Mouse (Mus musculus): Measurements from ENCODE around the gene Fmnl3. TPM values are rescaled to one million over a fixed set of nuclear protein-coding genes. Genes with fewer than 3 reads are reported as not detected.

Gene Fmnl3
- polyA plus RNA-seq, 1 experiment, result 26.8 TPM

- H3K4me1 ChIP-seq (ENCODE audit: control insufficient read depth, insufficient read depth, low read length), result peaks cover 21% of the 10 kb centered on the region
- WGBS, result 80% methylated on average over 15 of the region's 15 CpGs
- H3K27ac ChIP-seq (ENCODE audit: insufficient read depth, low read depth, low read length), result no peak overlapping the region
- no peaks in the 10 kb centered on the region for H3K27me3 ChIP-seq (replicated peaks; ENCODE audit: control insufficient read depth, insufficient read depth, low read length)
- H3K36me3 ChIP-seq (ENCODE audit: control insufficient read depth, insufficient read depth, low read length), result peaks cover 29% of the 10 kb centered on the region
- DNase-seq, result no peak
- no peak overlapping the region for H3K4me3 ChIP-seq (ENCODE audit: insufficient read depth, low read depth, low read length)
- TF ChIP-seq CTCF (conservative IDR thresholded peaks at IDR 0.05; ENCODE audit: insufficient read depth, insufficient read length, low read depth, low read length), result no peak
- TF ChIP-seq POLR2A (IDR thresholded peaks at IDR 0.05; ENCODE audit: low read depth, low read length), result no peak
Observed at GRCm38 (mm10) chr15:99406986-99407570, 36.8 kb upstream of the Fmnl3 start.

GRCm38 (mm10) chr15:99405150-99405549 is 34.9 kb upstream of the Fmnl3 start:
- Histone ChIP-seq H3K4me1 (ENCODE audit: control insufficient read depth, insufficient read depth, low read length) (peaks cover 30% of the 10 kb centered on the region), H3K4me3 (ENCODE audit: insufficient read depth, low read depth, low read length) (no peak overlapping the region), H3K27me3 (replicated peaks; ENCODE audit: control insufficient read depth, insufficient read depth, low read length) (no peaks in the 10 kb centered on the region), H3K36me3 (ENCODE audit: control insufficient read depth, insufficient read depth, low read length) (peaks cover 29% of the 10 kb centered on the region), H3K27ac (ENCODE audit: insufficient read depth, low read depth, low read length) (no peak overlapping the region)
- peak; percentile 79 for DNase-seq
- TF ChIP-seq CTCF (conservative IDR thresholded peaks at IDR 0.05; ENCODE audit: insufficient read depth, insufficient read length, low read depth, low read length), result no peak
- 41% methylated on average over 9 of the region's 9 CpGs for WGBS

GRCm38 (mm10) chr15:99403159-99403889 is 33.0 kb upstream of the Fmnl3 start:
- peaks cover 26% of the 10 kb centered on the region for H3K36me3 ChIP-seq (ENCODE audit: control insufficient read depth, insufficient read depth, low read length)
- TF ChIP-seq CTCF (conservative IDR thresholded peaks at IDR 0.05; ENCODE audit: insufficient read depth, insufficient read length, low read depth, low read length), result 0 out of 2 replicates have a peak, but pooled peaks have one; percentile 10
- TF ChIP-seq POLR2A (IDR thresholded peaks at IDR 0.05; ENCODE audit: low read depth, low read length), result no peak
- WGBS, result 34% methylated on average over 12 of the region's 12 CpGs
- peak; percentile 83 for DNase-seq
- H3K4me3 ChIP-seq (ENCODE audit: insufficient read depth, low read depth, low read length), result no peak overlapping the region
- H3K27ac ChIP-seq (ENCODE audit: insufficient read depth, low read depth, low read length), result peak overlapping the region; percentile 52; the same call in 1 of the 2 replicates
- no peaks in the 10 kb centered on the region for H3K27me3 ChIP-seq (replicated peaks; ENCODE audit: control insufficient read depth, insufficient read depth, low read length)
- H3K4me1 ChIP-seq (ENCODE audit: control insufficient read depth, insufficient read depth, low read length), result peaks cover 46% of the 10 kb centered on the region

GRCm38 (mm10) chr15:99400602-99401001 is 30.3 kb upstream of the Fmnl3 start:
- Histone ChIP-seq H3K27me3 (replicated peaks; ENCODE audit: control insufficient read depth, insufficient read depth, low read length) (no peaks in the 10 kb centered on the region), H3K27ac (ENCODE audit: insufficient read depth, low read depth, low read length) (no peak overlapping the region), H3K4me1 (ENCODE audit: control insufficient read depth, insufficient read depth, low read length) (peaks cover 65% of the 10 kb centered on the region), H3K36me3 (ENCODE audit: control insufficient read depth, insufficient read depth, low read length) (peaks cover 10% of the 10 kb centered on the region), H3K4me3 (ENCODE audit: insufficient read depth, low read depth, low read length) (no peak overlapping the region)
- TF ChIP-seq POLR2A (IDR thresholded peaks at IDR 0.05; ENCODE audit: low read depth, low read length) (no peak), CTCF (conservative IDR thresholded peaks at IDR 0.05; ENCODE audit: insufficient read depth, insufficient read length, low read depth, low read length) (no peak)
- WGBS, result 42% methylated on average over 6 of the region's 6 CpGs
- DNase-seq, result no peak

GRCm38 (mm10) chr15:99399503-99400245 is 29.4 kb upstream of the Fmnl3 start:
- Histone ChIP-seq H3K27ac (ENCODE audit: insufficient read depth, low read depth, low read length) (no peak overlapping the region), H3K36me3 (ENCODE audit: control insufficient read depth, insufficient read depth, low read length) (peaks cover 8% of the 10 kb centered on the region), H3K27me3 (replicated peaks; ENCODE audit: control insufficient read depth, insufficient read depth, low read length) (no peaks in the 10 kb centered on the region), H3K4me1 (ENCODE audit: control insufficient read depth, insufficient read depth, low read length) (peaks cover 66% of the 10 kb centered on the region), H3K4me3 (ENCODE audit: insufficient read depth, low read depth, low read length) (no peak overlapping the region)
- no peak for TF ChIP-seq POLR2A (IDR thresholded peaks at IDR 0.05; ENCODE audit: low read depth, low read length)
- TF ChIP-seq CTCF (conservative IDR thresholded peaks at IDR 0.05; ENCODE audit: insufficient read depth, insufficient read length, low read depth, low read length), result no peak
- WGBS, result 26% methylated on average over 15 of the region's 15 CpGs
- no peak for DNase-seq

GRCm38 (mm10) chr15:99397622-99398021 is 27.3 kb upstream of the Fmnl3 start:
- Histone ChIP-seq H3K27ac (ENCODE audit: insufficient read depth, low read depth, low read length) (no peak overlapping the region), H3K4me1 (ENCODE audit: control insufficient read depth, insufficient read depth, low read length) (peaks cover 49% of the 10 kb centered on the region)
- WGBS, result 32% methylated on average over 2 of the region's 2 CpGs

GRCm38 (mm10) chr15:99396875-99397274 is 26.6 kb upstream of the Fmnl3 start:
- H3K4me3 ChIP-seq (ENCODE audit: insufficient read depth, low read depth, low read length), result peak overlapping the region; percentile 7
- 4% methylated on average over 4 of the region's 4 CpGs for WGBS
- H3K36me3 ChIP-seq (ENCODE audit: control insufficient read depth, insufficient read depth, low read length), result no peaks in the 10 kb centered on the region; the same call in 1 of the 2 replicates
- TF ChIP-seq CTCF (conservative IDR thresholded peaks at IDR 0.05; ENCODE audit: insufficient read depth, insufficient read length, low read depth, low read length) (no peak), POLR2A (IDR thresholded peaks at IDR 0.05; ENCODE audit: low read depth, low read length) (no peak)
- H3K27me3 ChIP-seq (replicated peaks; ENCODE audit: control insufficient read depth, insufficient read depth, low read length), result no peaks in the 10 kb centered on the region
- peak; percentile 50 for DNase-seq
- peak overlapping the region; percentile 1 for H3K27ac ChIP-seq (ENCODE audit: insufficient read depth, low read depth, low read length)
- peaks cover 48% of the 10 kb centered on the region for H3K4me1 ChIP-seq (ENCODE audit: control insufficient read depth, insufficient read depth, low read length)

More at GRCm38 (mm10) chr15:99397622-99398021, 27.3 kb upstream of the Fmnl3 start:
- H3K36me3 ChIP-seq (ENCODE audit: control insufficient read depth, insufficient read depth, low read length), result no peaks in the 10 kb centered on the region; the same call in 1 of the 2 replicates
- TF ChIP-seq CTCF (conservative IDR thresholded peaks at IDR 0.05; ENCODE audit: insufficient read depth, insufficient read length, low read depth, low read length) (no peak), POLR2A (IDR thresholded peaks at IDR 0.05; ENCODE audit: low read depth, low read length) (no peak)
- H3K27me3 ChIP-seq (replicated peaks; ENCODE audit: control insufficient read depth, insufficient read depth, low read length), result no peaks in the 10 kb centered on the region
- no peak overlapping the region for H3K4me3 ChIP-seq (ENCODE audit: insufficient read depth, low read depth, low read length)
- DNase-seq, result no peak
